Mouse (Mus musculus): Measurements from ENCODE around the gene Ninl.

DNA sequence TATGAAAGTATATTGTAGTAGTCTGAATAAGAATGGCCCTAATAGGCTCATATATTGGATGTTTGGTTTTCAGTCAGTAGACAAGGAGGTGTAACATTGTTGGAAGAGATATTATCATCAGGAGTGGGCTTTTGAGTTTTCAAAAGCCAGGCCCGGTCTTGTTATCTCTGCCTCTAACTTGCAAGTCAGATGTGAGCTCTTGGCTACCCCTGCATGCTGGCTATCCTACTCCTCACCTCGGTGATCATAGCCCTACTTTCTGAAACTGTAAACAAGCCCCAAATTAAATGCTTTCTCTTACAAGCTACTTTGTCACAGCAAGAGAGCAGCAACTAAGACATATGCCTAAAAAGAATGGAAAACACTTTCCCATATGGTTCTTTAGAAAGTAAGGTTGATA is 2.5 kb downstream of the Ninl start:
- no peak for TF ChIP-seq CTCF (IDR thresholded peaks at IDR 0.05; ENCODE audit: borderline replicate concordance, control insufficient read depth, extremely low read depth, insufficient read depth, low read length, poor library complexity)
- TF ChIP-seq POLR2A (IDR thresholded peaks at IDR 0.05; ENCODE audit: control insufficient read depth, extremely low read depth, insufficient read depth, low read length, poor library complexity) = no peak
